Mouse (Mus musculus): Measurements from ENCODE around the gene Cdca4. TPM values are rescaled to one million over a fixed set of nuclear protein-coding genes. Genes with fewer than 3 reads are reported as not detected.
A peak's percentile ranks its signal among the peaks of the same experiment; 100 is the strongest.

The Cdca4 gene
- total RNA-seq, 1 experiment: 78.2 TPM

- no peak overlapping the region; the same call in 1 of the 2 replicates for H3K9ac ChIP-seq (ENCODE audit: insufficient read depth, low read depth, low read length, poor library complexity, severe bottlenecking)
- no peak for DNase-seq (ENCODE audit: low read depth, low spot score)
- TF ChIP-seq MAFK (IDR thresholded peaks at IDR 0.05; ENCODE audit: insufficient read depth, low read depth, low read length) (no peak), CHD2 (IDR thresholded peaks at IDR 0.05; ENCODE audit: low read depth, low read length) (no peak), ZC3H11A (IDR thresholded peaks at IDR 0.05; ENCODE audit: borderline replicate concordance, low read depth, low read length) (no peak), ZNF384 (IDR thresholded peaks at IDR 0.05; ENCODE audit: low read depth, low read length) (no peak), HCFC1 (IDR thresholded peaks at IDR 0.05; ENCODE audit: borderline replicate concordance, insufficient read depth, low read length) (no peak)
- H3K4me1 ChIP-seq (ENCODE audit: control insufficient read depth in 2 of 2, insufficient read depth in 2 of 2, low read length in 2 of 2, poor library complexity in 1 of 2): peaks cover 4 to 53% of the 10 kb centered on the region in 2 experiments; a peak in 3 of 4 replicates
- H3K27ac ChIP-seq (ENCODE audit: insufficient read depth, low read depth, low read length, poor library complexity, severe bottlenecking): no peak overlapping the region
- H3K36me3 ChIP-seq (ENCODE audit: control insufficient read depth, insufficient read depth, low read length, poor library complexity, severe bottlenecking): no peaks in the 10 kb centered on the region
- H3K4me3 ChIP-seq (ENCODE audit: insufficient read depth in 1 of 2, low read depth in 1 of 2, low read length in 2 of 2, poor library complexity in 1 of 2, severe bottlenecking in 1 of 2): no peak overlapping the region
- no peaks in the 10 kb centered on the region for H3K9me3 ChIP-seq (ENCODE audit: control insufficient read depth, insufficient read depth, low read depth, low read length)
- in situ Hi-C loops (cut with MboI; ENCODE audit: low sequenced_read_pairs in 2 of 2, unreplicated experiment in 2 of 2): no loop called here
Observed at GRCm38 (mm10) chr12:112796551-112797510, 32.4 kb downstream of the Cdca4 start.

GRCm38 (mm10) chr12:112795466-112796104 is 33.6 kb downstream of the Cdca4 start:
- Histone ChIP-seq H3K9ac (ENCODE audit: insufficient read depth, low read depth, low read length, poor library complexity, severe bottlenecking) (peak overlapping the region; percentile 66), H3K4me1 (ENCODE audit: control insufficient read depth in 2 of 2, insufficient read depth in 2 of 2, low read length in 2 of 2, poor library complexity in 1 of 2) (peaks cover 4 to 53% of the 10 kb centered on the region in 2 experiments; a peak in 3 of 4 replicates), H3K9me3 (ENCODE audit: control insufficient read depth, insufficient read depth, low read depth, low read length) (no peaks in the 10 kb centered on the region), H3K4me3 (ENCODE audit: insufficient read depth in 1 of 2, low read depth in 1 of 2, low read length in 2 of 2, poor library complexity in 1 of 2, severe bottlenecking in 1 of 2) (peak overlapping the region; percentile 45 to 57), H3K36me3 (ENCODE audit: control insufficient read depth, insufficient read depth, low read length, poor library complexity, severe bottlenecking) (no peaks in the 10 kb centered on the region), H3K27ac (ENCODE audit: insufficient read depth, low read depth, low read length, poor library complexity, severe bottlenecking) (no peak overlapping the region; the same call in 1 of the 2 replicates)
- DNase-seq (ENCODE audit: low read depth, low spot score): peak; percentile 42
- in situ Hi-C loops (cut with MboI; ENCODE audit: low sequenced_read_pairs in 2 of 2, unreplicated experiment in 2 of 2): no loop called here
- no peak for TF ChIP-seq ZC3H11A (IDR thresholded peaks at IDR 0.05; ENCODE audit: borderline replicate concordance, low read depth, low read length)
- TF ChIP-seq MAFK (IDR thresholded peaks at IDR 0.05; ENCODE audit: insufficient read depth, low read depth, low read length): no peak
- no peak for TF ChIP-seq HCFC1 (IDR thresholded peaks at IDR 0.05; ENCODE audit: borderline replicate concordance, insufficient read depth, low read length)
- no peak for TF ChIP-seq CHD2 (IDR thresholded peaks at IDR 0.05; ENCODE audit: low read depth, low read length)
- TF ChIP-seq ZNF384 (IDR thresholded peaks at IDR 0.05; ENCODE audit: low read depth, low read length): no peak

GRCm38 (mm10) chr12:112794998-112795397 is 34.2 kb downstream of the Cdca4 start:
- Histone ChIP-seq H3K27ac (ENCODE audit: insufficient read depth, low read depth, low read length, poor library complexity, severe bottlenecking) (0 out of 2 replicates have a peak overlapping the region, but pooled peaks have one; percentile 11), H3K4me1 (ENCODE audit: control insufficient read depth in 2 of 2, insufficient read depth in 2 of 2, low read length in 2 of 2, poor library complexity in 1 of 2) (peaks cover 4 to 49% of the 10 kb centered on the region in 2 experiments; a peak in 3 of 4 replicates), H3K9me3 (ENCODE audit: control insufficient read depth, insufficient read depth, low read depth, low read length) (no peaks in the 10 kb centered on the region), H3K9ac (ENCODE audit: insufficient read depth, low read depth, low read length, poor library complexity, severe bottlenecking) (peak overlapping the region; percentile 66), H3K4me3 (ENCODE audit: insufficient read depth in 1 of 2, low read depth in 1 of 2, low read length in 2 of 2, poor library complexity in 1 of 2, severe bottlenecking in 1 of 2) (peak overlapping the region; percentile 45 to 57), H3K36me3 (ENCODE audit: control insufficient read depth, insufficient read depth, low read length, poor library complexity, severe bottlenecking) (no peaks in the 10 kb centered on the region)
- TF ChIP-seq ZC3H11A (IDR thresholded peaks at IDR 0.05; ENCODE audit: borderline replicate concordance, low read depth, low read length): no peak
- no peak for TF ChIP-seq HCFC1 (IDR thresholded peaks at IDR 0.05; ENCODE audit: borderline replicate concordance, insufficient read depth, low read length)
- no peak for TF ChIP-seq ZNF384 (IDR thresholded peaks at IDR 0.05; ENCODE audit: low read depth, low read length)
- TF ChIP-seq CHD2 (IDR thresholded peaks at IDR 0.05; ENCODE audit: low read depth, low read length): no peak
- no peak for TF ChIP-seq MAFK (IDR thresholded peaks at IDR 0.05; ENCODE audit: insufficient read depth, low read depth, low read length)
- DNase-seq (ENCODE audit: low read depth, low spot score): no peak
- in situ Hi-C loops (cut with MboI; ENCODE audit: low sequenced_read_pairs in 2 of 2, unreplicated experiment in 2 of 2): no loop called here

GRCm38 (mm10) chr12:112794356-112794816 is 34.8 kb downstream of the Cdca4 start:
- Histone ChIP-seq H3K4me1 (ENCODE audit: control insufficient read depth in 2 of 2, insufficient read depth in 2 of 2, low read length in 2 of 2, poor library complexity in 1 of 2) (peaks cover 4 to 45% of the 10 kb centered on the region in 2 experiments; a peak in 3 of 4 replicates), H3K27ac (ENCODE audit: insufficient read depth, low read depth, low read length, poor library complexity, severe bottlenecking) (peak overlapping the region; percentile 55), H3K9me3 (ENCODE audit: control insufficient read depth, insufficient read depth, low read depth, low read length) (no peaks in the 10 kb centered on the region), H3K4me3 (ENCODE audit: insufficient read depth in 1 of 2, low read depth in 1 of 2, low read length in 2 of 2, poor library complexity in 1 of 2, severe bottlenecking in 1 of 2) (peak overlapping the region; percentile 45 to 57), H3K9ac (ENCODE audit: insufficient read depth, low read depth, low read length, poor library complexity, severe bottlenecking) (peak overlapping the region; percentile 66; the same call in 1 of the 2 replicates), H3K36me3 (ENCODE audit: control insufficient read depth, insufficient read depth, low read length, poor library complexity, severe bottlenecking) (no peaks in the 10 kb centered on the region)
- no peak for DNase-seq (ENCODE audit: low read depth, low spot score)
- in situ Hi-C loops (cut with MboI; ENCODE audit: low sequenced_read_pairs in 2 of 2, unreplicated experiment in 2 of 2): no loop called here
- no peak for TF ChIP-seq ZNF384 (IDR thresholded peaks at IDR 0.05; ENCODE audit: low read depth, low read length)
- no peak for TF ChIP-seq MAFK (IDR thresholded peaks at IDR 0.05; ENCODE audit: insufficient read depth, low read depth, low read length)
- TF ChIP-seq ZC3H11A (IDR thresholded peaks at IDR 0.05; ENCODE audit: borderline replicate concordance, low read depth, low read length): no peak
- no peak for TF ChIP-seq CHD2 (IDR thresholded peaks at IDR 0.05; ENCODE audit: low read depth, low read length)
- TF ChIP-seq HCFC1 (IDR thresholded peaks at IDR 0.05; ENCODE audit: borderline replicate concordance, insufficient read depth, low read length): no peak
